Mouse (Mus musculus): ENCODE results near the gene Zfp292. TPM values are rescaled to one million over a fixed set of nuclear protein-coding genes. Genes with fewer than 3 reads are reported as not detected.
"Not testable (repeated sequence)": the region's sequence is repeated elsewhere in the genome, so short reads cannot be mapped to it uniquely, and the experiment has no call there.

Zfp292 gene
- polyA plus RNA-seq, 1 experiment from 2014 or later: 19.5 TPM

GRCm38 (mm10) chr4:34905396-34905795 is 22.6 kb upstream of the Zfp292 start:
- no peaks in the 10 kb centered on the region for H3K36me3 ChIP-seq (ENCODE audit: control insufficient read depth, insufficient read depth, low read length)
- 62% methylated on average over 5 of the region's 5 CpGs for whole genome bisulfite sequencing (ENCODE audit: insufficient replicate concordance)
- H3K9ac ChIP-seq (ENCODE audit: low read depth, low read length): no peak overlapping the region
- H3K4me1 ChIP-seq (ENCODE audit: control insufficient read depth, insufficient read depth, low read length): no peaks in the 10 kb centered on the region
- H3K27me3 ChIP-seq (ENCODE audit: control insufficient read depth, insufficient read depth, low read length): no peaks in the 10 kb centered on the region
- ATAC-seq (replicated peaks; ENCODE audit: insufficient number of reproducible peaks, low FRiP score, low TSS enrichment): no peak
- H3K27ac ChIP-seq (ENCODE audit: low read depth, low read length): no peak overlapping the region
- no peaks in the 10 kb centered on the region for H3K9me3 ChIP-seq (replicated peaks; ENCODE audit: control insufficient read depth, low read length)
- H3K4me3 ChIP-seq (ENCODE audit: low read depth, low read length): no peak overlapping the region
- H3K4me2 ChIP-seq: no peak overlapping the region

- not testable (repeated sequence) for H3K4me3 ChIP-seq (ENCODE audit: low read depth, low read length); H3K4me2 ChIP-seq; H3K36me3 ChIP-seq (ENCODE audit: control insufficient read depth, insufficient read depth, low read length); H3K9ac ChIP-seq (ENCODE audit: low read depth, low read length); H3K27me3 ChIP-seq (ENCODE audit: control insufficient read depth, insufficient read depth, low read length); H3K4me1 ChIP-seq (ENCODE audit: control insufficient read depth, insufficient read depth, low read length); H3K9me3 ChIP-seq (replicated peaks; ENCODE audit: control insufficient read depth, low read length); H3K27ac ChIP-seq (ENCODE audit: low read depth, low read length); ATAC-seq (replicated peaks; ENCODE audit: insufficient number of reproducible peaks, low FRiP score, low TSS enrichment)
- 52% methylated on average over 3 of the region's 3 CpGs for WGBS (ENCODE audit: insufficient replicate concordance)
Observed at GRCm38 (mm10) chr4:34901582-34901981, 18.8 kb upstream of the Zfp292 start.

- no peak for ATAC-seq (replicated peaks; ENCODE audit: insufficient number of reproducible peaks, low FRiP score, low TSS enrichment)
- H3K4me1 ChIP-seq (ENCODE audit: control insufficient read depth, insufficient read depth, low read length): no peaks in the 10 kb centered on the region
- no peak overlapping the region for H3K27ac ChIP-seq (ENCODE audit: low read depth, low read length)
- no peak overlapping the region for H3K4me3 ChIP-seq (ENCODE audit: low read depth, low read length)
- 65% methylated on average over 4 of the region's 4 CpGs for WGBS (ENCODE audit: insufficient replicate concordance)
- no peaks in the 10 kb centered on the region for H3K9me3 ChIP-seq (replicated peaks; ENCODE audit: control insufficient read depth, low read length)
- no peaks in the 10 kb centered on the region for H3K27me3 ChIP-seq (ENCODE audit: control insufficient read depth, insufficient read depth, low read length)
- no peak overlapping the region for H3K4me2 ChIP-seq
- no peak overlapping the region for H3K9ac ChIP-seq (ENCODE audit: low read depth, low read length)
- no peaks in the 10 kb centered on the region for H3K36me3 ChIP-seq (ENCODE audit: control insufficient read depth, insufficient read depth, low read length)
Observed at GRCm38 (mm10) chr4:34901166-34901565, 18.4 kb upstream of the Zfp292 start.

GRCm38 (mm10) chr4:34900155-34900554 is 17.4 kb upstream of the Zfp292 start:
- H3K4me3 ChIP-seq (ENCODE audit: low read depth, low read length): no peak overlapping the region
- H3K27ac ChIP-seq (ENCODE audit: low read depth, low read length): no peak overlapping the region
- H3K9me3 ChIP-seq (replicated peaks; ENCODE audit: control insufficient read depth, low read length): no peaks in the 10 kb centered on the region
- no peak overlapping the region for H3K9ac ChIP-seq (ENCODE audit: low read depth, low read length)
- no peaks in the 10 kb centered on the region for H3K36me3 ChIP-seq (ENCODE audit: control insufficient read depth, insufficient read depth, low read length)
- WGBS (ENCODE audit: insufficient replicate concordance): 53% methylated on average over 9 of the region's 9 CpGs
- H3K4me2 ChIP-seq: no peak overlapping the region
- no peaks in the 10 kb centered on the region for H3K4me1 ChIP-seq (ENCODE audit: control insufficient read depth, insufficient read depth, low read length)
- no peaks in the 10 kb centered on the region for H3K27me3 ChIP-seq (ENCODE audit: control insufficient read depth, insufficient read depth, low read length)
- no peak for ATAC-seq (replicated peaks; ENCODE audit: insufficient number of reproducible peaks, low FRiP score, low TSS enrichment)

- H3K36me3 ChIP-seq (ENCODE audit: control insufficient read depth, insufficient read depth, low read length): no peaks in the 10 kb centered on the region
- no peaks in the 10 kb centered on the region for H3K4me1 ChIP-seq (ENCODE audit: control insufficient read depth, insufficient read depth, low read length)
- no peak overlapping the region for H3K27ac ChIP-seq (ENCODE audit: low read depth, low read length)
- no peak overlapping the region for H3K9ac ChIP-seq (ENCODE audit: low read depth, low read length)
- H3K4me3 ChIP-seq (ENCODE audit: low read depth, low read length): no peak overlapping the region
- H3K9me3 ChIP-seq (replicated peaks; ENCODE audit: control insufficient read depth, low read length): no peaks in the 10 kb centered on the region
- H3K4me2 ChIP-seq: no peak overlapping the region
- no peak for ATAC-seq (replicated peaks; ENCODE audit: insufficient number of reproducible peaks, low FRiP score, low TSS enrichment)
- no peaks in the 10 kb centered on the region for H3K27me3 ChIP-seq (ENCODE audit: control insufficient read depth, insufficient read depth, low read length)
- WGBS (ENCODE audit: insufficient replicate concordance): 75% methylated on average over 1 of the region's 1 CpGs
Observed at GRCm38 (mm10) chr4:34899322-34899721, 16.6 kb upstream of the Zfp292 start.

GRCm38 (mm10) chr4:34898497-34898896 is 15.7 kb upstream of the Zfp292 start:
- H3K4me1 ChIP-seq (ENCODE audit: control insufficient read depth, insufficient read depth, low read length): no peaks in the 10 kb centered on the region
- H3K9me3 ChIP-seq (replicated peaks; ENCODE audit: control insufficient read depth, low read length): no peaks in the 10 kb centered on the region
- H3K4me2 ChIP-seq: no peak overlapping the region
- no peak overlapping the region for H3K9ac ChIP-seq (ENCODE audit: low read depth, low read length)
- no peak for ATAC-seq (replicated peaks; ENCODE audit: insufficient number of reproducible peaks, low FRiP score, low TSS enrichment)
- no peaks in the 10 kb centered on the region for H3K27me3 ChIP-seq (ENCODE audit: control insufficient read depth, insufficient read depth, low read length)
- H3K27ac ChIP-seq (ENCODE audit: low read depth, low read length): no peak overlapping the region
- no peaks in the 10 kb centered on the region for H3K36me3 ChIP-seq (ENCODE audit: control insufficient read depth, insufficient read depth, low read length)
- WGBS (ENCODE audit: insufficient replicate concordance): 58% methylated on average over 2 of the region's 2 CpGs
- no peak overlapping the region for H3K4me3 ChIP-seq (ENCODE audit: low read depth, low read length)

- ATAC-seq (replicated peaks; ENCODE audit: insufficient number of reproducible peaks, low FRiP score, low TSS enrichment): no peak
- WGBS (ENCODE audit: insufficient replicate concordance): 80% methylated on average over 1 of the region's 1 CpGs
Observed at GRCm38 (mm10) chr4:34893479-34893878, 10.7 kb upstream of the Zfp292 start, which contains the start of gene Cga. Gene Cga (plus strand): TSS chr4:34893779.

GRCm38 (mm10) chr4:34889812-34890185 is 7.0 kb upstream of the Zfp292 start:
- Histone ChIP-seq H3K4me3 (ENCODE audit: low read depth, low read length) (no peak overlapping the region), H3K27me3 (ENCODE audit: control insufficient read depth, insufficient read depth, low read length) (peaks cover 4% of the 10 kb centered on the region; the same call in 1 of the 2 replicates), H3K4me2 (no peak overlapping the region; the same call in 1 of the 2 replicates), H3K36me3 (ENCODE audit: control insufficient read depth, insufficient read depth, low read length) (no peaks in the 10 kb centered on the region), H3K9me3 (replicated peaks; ENCODE audit: control insufficient read depth, low read length) (no peaks in the 10 kb centered on the region), H3K27ac (ENCODE audit: low read depth, low read length) (no peak overlapping the region), H3K4me1 (ENCODE audit: control insufficient read depth, insufficient read depth, low read length) (peaks cover 2% of the 10 kb centered on the region; the same call in 1 of the 2 replicates), H3K9ac (ENCODE audit: low read depth, low read length) (no peak overlapping the region)
- WGBS (ENCODE audit: insufficient replicate concordance): 6% methylated on average over 2 of the region's 2 CpGs
- no peak for ATAC-seq (replicated peaks; ENCODE audit: insufficient number of reproducible peaks, low FRiP score, low TSS enrichment)

More at GRCm38 (mm10) chr4:34893479-34893878, 10.7 kb upstream of the Zfp292 start, which contains the start of gene Cga:
- H3K4me1 ChIP-seq (ENCODE audit: control insufficient read depth, insufficient read depth, low read length): no peaks in the 10 kb centered on the region; the same call in 1 of the 2 replicates
- no peak within 1 kb of the TSS for H3K9ac ChIP-seq (ENCODE audit: low read depth, low read length)
- H3K9me3 ChIP-seq (replicated peaks; ENCODE audit: control insufficient read depth, low read length): no peaks in the 10 kb centered on the region
- no peak within 1 kb of the TSS for H3K4me3 ChIP-seq (ENCODE audit: low read depth, low read length)
- H3K36me3 ChIP-seq (ENCODE audit: control insufficient read depth, insufficient read depth, low read length): no peaks in the 10 kb centered on the region
- no peak within 1 kb of the TSS for H3K27ac ChIP-seq (ENCODE audit: low read depth, low read length)
- H3K4me2 ChIP-seq: no peak within 1 kb of the TSS
- peaks cover 3% of the 10 kb centered on the region; the same call in 1 of the 2 replicates for H3K27me3 ChIP-seq (ENCODE audit: control insufficient read depth, insufficient read depth, low read length)

GRCm38 (mm10) chr4:34889101-34889811 is 6.5 kb upstream of the Zfp292 start:
- ATAC-seq (replicated peaks; ENCODE audit: insufficient number of reproducible peaks, low FRiP score, low TSS enrichment): no peak
- H3K4me2 ChIP-seq: no peak overlapping the region; the same call in 1 of the 2 replicates

More at GRCm38 (mm10) chr4:34889101-34889811, 6.5 kb upstream of the Zfp292 start:
- no peak overlapping the region for H3K27ac ChIP-seq (ENCODE audit: low read depth, low read length)
- no peak overlapping the region for H3K9ac ChIP-seq (ENCODE audit: low read depth, low read length)
- H3K36me3 ChIP-seq (ENCODE audit: control insufficient read depth, insufficient read depth, low read length): no peaks in the 10 kb centered on the region
- WGBS (ENCODE audit: insufficient replicate concordance): 4% methylated on average over 15 of the region's 15 CpGs
- no peaks in the 10 kb centered on the region for H3K9me3 ChIP-seq (replicated peaks; ENCODE audit: control insufficient read depth, low read length)
- H3K27me3 ChIP-seq (ENCODE audit: control insufficient read depth, insufficient read depth, low read length): peaks cover 4% of the 10 kb centered on the region; the same call in 1 of the 2 replicates
- H3K4me3 ChIP-seq (ENCODE audit: low read depth, low read length): no peak overlapping the region
- H3K4me1 ChIP-seq (ENCODE audit: control insufficient read depth, insufficient read depth, low read length): peaks cover 2% of the 10 kb centered on the region; the same call in 1 of the 2 replicates
